Mouse (Mus musculus) kidney, postnatal 25 days (tissue): ENCODE data around the gene Gm47791.
A peak's percentile ranks its signal among the peaks of the same experiment; 100 is the strongest.

Experiments used
- DNase-seq, 2 experiments: peaks; one replicate each; pipeline ENCODE4 v3.0.0; 2021; ENCODE audit warnings: mixed read lengths in 2 of 2

Gene Gm47791

DNA sequence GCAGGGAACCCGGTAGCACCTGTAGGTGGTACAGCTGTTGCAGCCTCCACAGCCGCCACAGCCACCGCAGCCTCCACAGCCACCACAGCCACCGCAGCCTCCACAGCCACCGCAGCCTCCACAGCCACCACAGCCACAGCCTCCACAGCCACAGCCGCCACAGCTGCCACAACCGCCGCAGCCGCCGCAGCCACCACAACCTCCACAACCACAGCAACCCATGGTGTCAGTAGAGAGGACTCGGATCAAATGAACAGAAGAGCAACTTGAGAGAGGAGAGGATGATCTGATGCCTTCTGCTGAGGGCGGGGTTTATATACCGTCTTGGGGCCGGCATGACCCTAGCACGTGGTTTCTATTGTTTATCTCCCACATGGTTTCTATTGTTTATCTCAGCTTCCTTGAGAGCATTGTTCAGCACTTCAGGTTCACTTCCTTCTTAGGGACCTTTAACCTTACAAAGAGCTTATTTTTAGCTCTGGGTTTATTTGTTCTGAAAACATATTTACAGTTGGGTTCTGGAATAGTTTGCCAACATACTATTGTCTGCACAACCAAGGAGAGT lies at the start of gene Gm47791:
TSS of gene Gm47791 (minus strand) at position 222 of the 565 bp plus-strand sequence.
- no peak for DNase-seq

DNA sequence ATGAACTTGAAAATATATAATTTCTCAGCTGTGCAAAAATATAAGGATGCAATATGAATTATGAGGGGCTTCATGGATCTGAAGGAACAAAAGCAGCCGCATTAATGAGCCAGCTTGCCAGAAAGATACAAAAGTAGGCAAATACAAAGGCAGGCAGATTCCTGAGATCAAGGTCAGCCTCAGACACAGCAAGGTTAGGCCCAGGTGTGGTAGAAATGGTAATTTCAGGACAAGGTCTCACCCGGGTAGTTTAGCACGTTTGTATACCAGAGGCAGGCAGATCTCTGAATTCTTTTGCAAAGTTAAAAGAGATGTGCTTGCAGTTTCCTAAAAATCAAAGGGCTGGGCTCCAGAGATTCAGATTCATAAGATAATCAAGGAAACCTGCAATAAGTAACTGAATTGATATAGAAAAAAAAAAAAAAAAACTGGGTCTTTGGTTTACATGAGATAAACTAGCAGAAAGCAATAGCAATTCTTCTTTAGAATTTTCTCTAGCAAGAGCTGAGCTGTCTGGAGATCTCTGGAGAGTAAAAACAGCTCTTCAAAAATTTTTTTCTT lies 49.7 kb upstream of the Gm47791 start:
- DNase-seq, result no peak

DNA sequence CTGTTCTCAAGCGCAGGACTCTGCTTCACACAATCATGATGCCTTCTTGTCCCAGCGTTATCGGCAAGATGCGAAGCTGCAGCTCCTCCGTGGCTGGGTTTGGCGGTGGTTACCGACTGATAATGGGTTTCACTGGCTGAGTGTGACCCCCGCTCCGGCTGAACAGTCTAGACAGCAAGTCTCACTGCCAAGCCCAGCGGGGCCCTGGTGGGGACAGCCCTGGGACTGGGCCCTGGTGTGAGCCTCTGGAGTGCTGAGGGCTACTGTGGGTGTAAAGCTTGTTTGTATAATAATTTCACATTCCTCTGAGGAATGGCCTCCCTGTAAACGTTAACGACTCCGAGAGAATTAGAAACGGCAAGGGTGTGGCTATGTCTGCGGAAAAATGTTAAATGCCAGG lies 49.1 kb upstream of the Gm47791 start:
- no peak for DNase-seq

DNA sequence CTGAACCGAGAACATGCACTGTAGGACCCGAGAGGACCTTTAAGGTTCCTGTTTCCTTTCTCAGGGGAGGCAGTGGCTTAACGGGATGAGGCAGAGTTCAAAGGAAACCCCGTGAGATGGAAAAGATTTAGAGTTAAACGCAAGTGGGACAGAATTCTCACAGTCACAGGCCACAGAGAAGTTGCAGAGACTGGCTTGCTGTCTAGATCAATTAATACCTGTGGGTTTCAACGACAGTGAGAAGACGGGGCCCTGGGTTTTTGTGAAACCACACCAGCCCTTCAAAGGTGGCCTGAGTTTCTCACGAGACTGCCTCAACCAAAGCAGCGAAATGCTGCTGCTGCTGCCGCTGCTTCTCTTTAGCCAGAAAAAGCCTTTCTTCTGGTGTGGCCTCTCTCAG lies 48.3 kb upstream of the Gm47791 start:
- DNase-seq, result no peak

DNA sequence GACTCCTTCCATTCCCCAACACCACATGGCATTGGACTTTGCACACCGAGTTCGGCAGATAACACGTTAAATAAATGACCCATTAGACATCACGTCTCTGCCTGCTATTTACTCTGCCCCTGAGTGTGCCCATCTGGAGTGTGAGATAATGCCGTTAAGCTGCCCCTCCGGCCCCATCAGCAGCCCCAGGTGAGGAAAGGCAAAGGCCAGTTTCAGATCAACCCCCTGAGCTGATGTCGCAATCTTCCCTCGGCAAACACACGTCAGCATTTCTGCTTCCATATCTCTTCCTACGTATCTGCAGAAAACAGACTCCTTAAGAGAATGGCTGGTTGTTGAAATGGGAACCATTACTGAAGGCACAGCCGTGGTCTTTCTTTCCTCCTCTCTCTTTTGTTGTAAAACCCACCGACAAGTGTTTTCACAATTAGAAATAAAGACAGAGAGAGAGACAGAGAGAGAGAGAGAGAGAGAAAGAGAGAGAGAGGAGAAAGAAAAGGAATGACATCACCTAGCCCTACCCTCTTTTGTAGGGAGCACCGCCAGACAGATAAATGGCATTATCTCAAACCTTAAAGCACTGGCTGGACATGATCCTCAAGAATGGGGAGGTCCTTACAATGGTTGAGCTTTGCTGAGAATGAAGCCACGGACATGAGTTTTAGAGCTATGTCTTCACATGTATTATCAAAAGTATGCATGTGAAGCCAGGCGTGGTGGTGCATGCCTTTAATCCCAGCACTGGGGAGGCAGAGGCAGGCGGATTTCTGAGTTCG lies 45.1 kb upstream of the Gm47791 start:
- peak; percentile 27 to 60 for DNase-seq

DNA sequence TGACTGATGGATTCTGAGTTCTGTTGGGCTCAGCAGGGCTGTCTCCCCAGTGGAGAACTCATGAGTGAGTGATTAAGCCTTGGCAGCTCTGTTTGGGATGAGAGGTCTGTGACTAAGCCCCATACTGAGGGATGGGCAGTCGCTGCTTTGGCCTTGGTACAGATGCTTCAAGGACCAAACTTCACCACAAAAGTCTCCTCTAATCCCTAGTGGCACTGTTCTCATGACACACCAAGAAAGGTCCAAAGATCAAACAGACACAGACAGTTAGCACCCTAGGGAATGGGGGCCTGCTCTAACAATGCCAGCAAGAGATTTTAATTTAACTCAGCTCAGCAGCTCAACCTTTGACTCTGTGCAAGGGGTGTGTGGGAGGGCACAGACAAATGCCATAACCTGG lies 40.7 kb upstream of the Gm47791 start:
- DNase-seq, result peak; percentile 56 to 80

DNA sequence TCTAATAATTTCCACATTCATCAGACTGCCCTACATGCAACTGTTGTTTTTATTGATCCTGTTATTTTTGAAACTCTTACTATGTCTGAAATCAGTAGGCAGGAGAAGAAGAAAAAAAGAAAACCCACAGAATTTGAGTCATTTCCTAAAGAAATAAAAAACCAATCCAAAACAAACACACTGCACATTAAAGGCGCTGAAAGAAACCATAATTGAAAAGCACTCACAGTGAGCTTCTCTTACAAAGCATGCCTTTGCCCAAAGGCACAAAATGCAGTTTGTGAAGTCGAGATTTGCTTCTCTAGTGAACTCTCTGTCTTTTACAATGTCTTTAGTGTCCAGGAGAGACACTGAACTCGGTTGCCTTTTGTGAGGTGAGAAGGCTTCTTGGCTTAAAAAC lies 37.5 kb upstream of the Gm47791 start:
- no peak for DNase-seq

DNA sequence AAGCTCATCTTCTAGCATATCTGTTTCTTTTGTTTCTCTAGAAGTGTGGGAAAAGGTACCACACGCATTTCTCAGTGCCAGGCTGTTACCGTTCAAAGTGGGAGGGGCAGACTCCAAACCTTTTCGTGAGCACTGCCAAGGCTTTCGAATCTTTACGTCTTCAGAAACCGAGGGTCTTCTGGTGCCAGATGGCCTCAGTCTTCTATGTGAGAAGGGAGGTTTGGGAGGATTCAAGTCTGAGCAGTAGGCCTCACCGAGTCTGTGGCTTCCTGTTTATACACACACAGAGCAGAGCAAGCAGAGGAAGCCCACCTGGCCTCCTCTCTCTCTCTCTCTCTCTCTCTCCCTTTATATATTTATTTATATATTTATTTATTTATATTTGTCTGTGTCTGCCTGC lies 36.2 kb upstream of the Gm47791 start:
- DNase-seq, result no peak

DNA sequence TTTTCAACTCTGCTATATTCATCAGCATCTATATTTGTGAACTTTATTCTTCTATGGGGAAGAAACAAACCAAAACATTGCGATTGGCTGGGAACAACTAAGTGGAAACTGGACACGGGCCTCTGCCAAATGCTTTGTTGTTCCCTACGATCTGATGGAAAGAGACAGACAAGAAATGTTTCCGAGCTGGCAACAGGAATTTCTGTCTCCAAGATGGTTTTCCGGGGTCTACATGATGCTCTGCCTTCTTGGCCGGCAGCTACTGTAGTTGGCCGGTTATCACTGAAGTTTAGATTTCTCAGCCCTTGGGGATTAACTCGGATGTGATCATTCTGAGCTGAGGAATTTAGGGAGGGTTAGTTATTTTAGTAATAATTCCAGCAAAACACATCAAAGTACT lies 35.3 kb upstream of the Gm47791 start:
- DNase-seq, result no peak

DNA sequence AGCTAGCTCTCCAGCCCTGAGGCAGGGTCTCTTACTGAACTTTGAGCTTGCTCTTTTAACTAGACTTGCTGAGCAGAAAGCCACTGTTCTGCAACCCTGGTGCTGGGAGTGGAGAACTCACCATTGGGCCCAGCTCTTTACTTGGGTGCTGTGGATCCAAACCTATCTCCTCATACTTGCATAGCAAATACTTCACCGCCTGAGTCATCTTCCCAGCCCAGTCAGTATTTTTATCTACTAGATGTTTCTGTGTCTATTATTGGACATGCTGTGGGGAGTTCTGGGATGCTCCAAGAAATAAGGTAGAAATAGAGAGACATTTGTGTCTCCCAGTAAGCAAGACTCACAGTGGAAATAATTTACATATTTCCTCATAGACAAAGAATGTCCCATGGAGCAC lies 33.0 kb upstream of the Gm47791 start:
- DNase-seq, result no peak

DNA sequence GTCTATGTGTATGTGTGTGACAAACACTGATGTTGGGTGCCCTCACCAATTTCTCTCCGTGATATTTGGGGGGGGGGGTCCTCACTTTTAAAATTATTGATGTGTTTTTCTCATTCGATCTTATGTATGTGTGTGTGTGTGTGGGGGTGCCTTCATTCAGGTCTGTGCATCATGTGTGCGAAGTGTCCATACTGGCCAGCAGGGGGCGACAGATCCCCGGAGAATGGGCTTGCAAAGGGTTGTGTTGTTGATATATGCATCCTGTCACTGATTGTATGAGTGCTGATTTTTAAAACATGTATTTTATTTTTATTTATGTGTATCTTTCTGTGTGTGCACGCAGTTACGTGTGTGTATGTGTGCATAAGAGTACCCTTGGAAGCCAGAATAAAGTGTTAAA lies 32.6 kb upstream of the Gm47791 start:
- peak in 1 of 2 experiments; percentile 22 for DNase-seq

DNA sequence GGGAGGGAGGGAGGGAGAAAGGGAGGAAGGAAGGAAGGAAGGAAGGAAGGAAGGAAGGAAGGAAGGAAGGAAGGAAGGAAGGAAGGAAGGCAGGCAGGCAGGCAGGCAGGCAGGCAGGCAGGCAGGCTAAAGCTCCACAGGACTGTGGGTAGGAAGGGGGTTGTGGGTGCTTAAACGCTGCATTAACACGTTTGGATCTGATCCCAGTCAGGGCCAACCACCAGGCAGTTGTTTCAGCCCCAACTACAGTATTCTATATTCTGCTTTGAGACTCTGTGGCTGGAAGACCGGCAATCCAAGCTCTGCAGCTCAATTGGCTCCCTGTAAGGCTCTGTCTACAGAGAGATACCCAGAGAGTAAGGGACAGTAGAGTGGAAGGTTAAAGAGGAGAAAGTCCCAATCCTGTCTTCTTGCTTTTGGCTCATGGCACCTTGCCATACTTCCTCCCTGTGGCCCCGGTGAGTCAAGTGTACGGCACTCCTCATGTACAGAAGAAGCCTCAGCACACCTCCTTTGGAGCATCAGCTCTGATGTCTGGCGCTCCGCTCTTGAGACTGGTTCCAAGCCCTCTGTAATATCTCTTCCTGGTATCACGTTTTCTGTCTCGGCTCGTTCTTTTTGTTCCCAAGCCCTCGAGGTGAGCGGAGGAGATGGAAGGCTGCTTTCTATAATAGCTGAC lies 30.2 kb upstream of the Gm47791 start:
- no peak for DNase-seq

DNA sequence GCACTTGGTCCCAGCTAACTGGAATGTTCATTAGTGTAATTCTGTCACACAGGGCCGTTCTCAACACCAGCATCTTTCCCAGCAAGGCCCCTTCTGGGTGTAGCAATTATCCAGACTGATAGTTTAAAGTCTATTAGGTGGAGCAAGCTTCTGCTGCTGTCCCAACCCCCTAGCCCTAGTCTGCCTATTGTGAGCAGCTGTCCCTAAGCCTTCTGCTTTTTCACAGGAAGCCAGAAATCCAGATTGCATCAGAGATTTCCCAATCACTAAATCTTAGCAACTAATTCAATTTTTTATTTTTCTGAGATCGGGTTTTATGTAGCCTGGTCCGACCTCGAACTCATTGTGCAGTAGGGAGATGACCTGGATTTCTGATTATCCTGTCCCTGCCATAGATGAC lies 27.9 kb upstream of the Gm47791 start:
- DNase-seq, result no peak

DNA sequence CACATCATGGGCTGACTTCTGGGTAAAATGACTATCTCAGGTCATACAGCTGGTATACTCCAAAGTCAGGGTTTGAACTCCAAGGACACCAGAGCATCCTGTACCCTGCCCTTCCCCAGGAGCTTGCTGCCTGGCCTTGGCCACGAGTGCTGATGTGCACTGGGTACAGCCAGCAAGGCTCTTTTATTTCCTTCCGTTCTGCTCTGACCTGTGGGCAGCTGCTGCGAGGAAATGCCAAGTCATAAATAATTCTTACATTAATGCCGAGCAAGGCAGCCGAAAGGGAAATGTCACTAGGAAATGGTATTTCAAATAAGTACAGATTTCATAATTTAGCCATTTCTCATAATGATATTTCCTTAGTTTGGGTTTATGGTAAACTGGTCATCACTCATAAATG lies 27.3 kb upstream of the Gm47791 start:
- DNase-seq, result peak; percentile 16 to 60

DNA sequence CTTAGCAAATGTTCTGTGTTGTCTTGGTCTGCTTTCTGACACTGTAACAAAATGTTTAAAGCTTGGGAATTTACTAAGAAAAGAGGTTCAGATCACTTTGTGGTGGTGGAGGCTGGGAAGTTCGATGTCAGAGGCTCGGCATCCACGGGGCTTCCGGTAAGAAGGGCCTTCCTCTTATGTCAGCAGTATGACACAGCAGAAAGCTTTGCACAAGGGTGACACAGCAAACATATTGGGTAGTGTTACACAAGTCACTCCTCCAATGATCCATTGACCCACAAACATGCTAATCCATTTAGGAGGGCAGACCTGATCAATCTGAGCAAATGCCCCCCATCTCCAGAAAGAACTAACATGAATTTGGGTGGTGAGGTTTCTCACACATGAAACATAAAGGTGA lies 26.0 kb upstream of the Gm47791 start:
- DNase-seq, result no peak

DNA sequence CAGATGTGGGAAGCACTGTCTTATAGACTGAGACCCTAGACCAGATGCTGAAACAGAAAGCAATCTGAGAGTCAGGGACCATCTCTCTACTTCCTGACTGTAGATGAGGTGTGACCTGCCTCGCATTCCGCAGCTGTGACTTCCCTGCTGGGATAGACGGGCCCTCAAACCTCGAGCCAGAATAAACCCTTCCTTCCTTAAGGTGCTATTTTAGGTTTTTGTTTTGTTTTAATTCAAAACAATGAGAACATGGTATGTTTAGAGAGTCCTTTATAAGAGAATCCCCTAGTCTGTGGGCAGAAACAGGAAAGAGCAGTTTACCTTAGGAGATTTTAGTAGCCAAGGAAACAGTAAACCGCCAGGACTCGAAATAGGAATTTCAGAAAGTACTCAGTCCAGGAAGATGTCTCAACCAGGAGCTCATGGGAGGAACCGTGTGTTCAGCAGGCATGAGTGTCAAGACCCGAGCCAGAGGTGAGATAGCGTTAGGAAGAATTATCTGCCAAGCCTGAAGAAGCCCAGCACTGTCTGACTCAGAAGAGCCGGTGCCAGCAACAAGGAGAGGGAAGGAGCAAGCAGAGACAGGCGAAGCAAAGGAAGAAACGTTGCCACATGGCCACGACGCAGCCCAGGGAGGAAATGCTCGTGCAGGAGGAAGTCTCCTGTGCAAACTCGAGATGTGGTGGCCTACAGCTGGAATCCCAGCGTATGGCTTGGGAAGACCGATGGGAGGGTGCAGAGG lies 24.8 kb upstream of the Gm47791 start:
- no peak for DNase-seq

DNA sequence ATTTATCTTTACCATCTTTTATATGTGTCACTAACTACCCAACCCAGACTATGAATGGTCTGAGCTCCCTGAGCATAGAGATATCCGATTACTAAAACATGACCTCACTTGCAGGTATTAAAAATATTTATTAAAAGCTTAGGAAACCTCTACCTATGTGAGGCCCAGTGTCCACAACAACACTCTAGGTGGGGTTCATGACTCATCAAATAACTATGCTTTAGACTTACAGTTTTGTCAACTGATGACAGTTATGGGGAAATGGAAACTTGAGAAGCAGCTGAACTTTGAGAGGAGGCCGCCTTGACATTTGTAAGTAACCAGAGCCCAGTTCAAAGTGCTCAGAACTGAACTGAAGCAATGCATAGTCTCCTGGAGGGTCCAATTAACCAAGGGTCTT lies 24.2 kb upstream of the Gm47791 start:
- DNase-seq, result no peak

DNA sequence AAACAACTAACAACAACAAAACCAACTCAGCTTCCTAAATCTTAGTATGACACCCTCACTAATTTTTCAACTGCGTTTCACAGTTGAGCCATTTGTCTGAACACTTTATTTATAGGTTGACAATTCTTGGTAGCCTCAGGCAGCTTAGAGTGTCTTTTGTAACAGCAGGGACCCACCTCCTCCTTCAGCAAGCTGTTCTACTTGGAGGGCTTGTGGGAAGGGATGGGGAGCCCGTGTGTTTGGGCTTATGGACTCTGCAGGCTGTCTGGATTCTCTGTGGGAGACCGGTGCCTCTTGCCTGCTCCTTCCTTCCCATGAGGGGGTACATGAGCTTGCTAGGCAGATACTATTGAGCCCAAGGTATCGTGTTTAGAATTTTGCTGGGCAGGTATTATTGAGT lies 22.9 kb upstream of the Gm47791 start:
- DNase-seq, result no peak

DNA sequence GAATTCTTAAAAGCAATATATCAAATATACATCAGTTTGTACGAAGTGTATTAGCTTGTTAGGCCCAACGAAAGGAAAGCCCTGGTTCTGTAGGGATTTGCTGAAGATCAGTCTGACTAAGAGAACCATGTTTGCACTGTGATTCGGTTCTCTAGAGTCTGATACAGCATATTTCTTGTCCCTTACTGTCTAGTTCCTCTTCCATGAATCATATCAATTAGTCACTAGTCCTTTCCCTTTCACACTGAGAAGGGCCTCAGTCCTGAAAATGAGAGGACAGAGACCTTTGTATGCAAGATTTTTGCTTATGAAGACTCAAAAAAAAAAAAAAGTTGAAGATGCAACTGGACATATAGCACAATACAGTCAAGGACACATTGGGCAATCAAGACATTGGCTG lies 22.1 kb upstream of the Gm47791 start:
- no peak for DNase-seq

DNA sequence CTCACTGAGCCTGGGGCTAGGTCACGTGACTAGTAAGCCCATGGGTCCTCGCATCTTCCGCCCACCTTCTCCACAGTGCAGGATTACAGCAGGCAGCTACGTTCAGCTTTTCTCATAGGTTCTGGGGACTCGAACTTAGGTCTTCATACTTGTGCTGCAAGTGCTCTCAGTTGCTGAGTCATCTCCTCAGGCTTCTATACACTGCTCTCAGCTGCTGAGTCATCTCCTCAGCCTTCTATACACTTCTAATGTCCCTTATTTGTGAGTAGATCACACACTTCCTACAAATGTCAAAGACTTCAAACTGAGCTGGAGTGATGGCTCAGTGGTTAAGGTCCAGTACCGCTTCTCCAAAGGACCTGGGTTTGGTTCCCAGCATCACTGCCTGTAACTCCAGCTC lies 21.2 kb upstream of the Gm47791 start:
- DNase-seq, result no peak

DNA sequence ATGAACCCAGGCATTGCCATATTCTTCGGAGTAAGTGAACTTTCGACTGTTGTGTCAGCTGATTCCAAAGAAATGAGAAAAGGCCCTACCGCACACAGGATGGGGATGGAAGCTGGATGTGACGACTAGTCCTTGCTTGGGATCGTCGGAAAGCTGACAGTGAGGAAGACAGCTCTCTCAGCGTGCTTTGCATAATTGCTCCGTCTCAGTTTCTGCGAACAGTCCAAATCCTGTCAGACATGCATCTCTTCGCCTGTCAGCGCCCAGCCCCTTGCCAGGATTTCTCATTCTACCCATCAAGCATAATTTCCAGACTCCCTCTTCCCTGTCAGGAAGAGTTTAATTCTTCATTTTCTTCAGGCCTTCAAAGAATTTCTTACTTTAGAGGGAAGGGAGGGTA lies 20.1 kb upstream of the Gm47791 start:
- no peak for DNase-seq

DNA sequence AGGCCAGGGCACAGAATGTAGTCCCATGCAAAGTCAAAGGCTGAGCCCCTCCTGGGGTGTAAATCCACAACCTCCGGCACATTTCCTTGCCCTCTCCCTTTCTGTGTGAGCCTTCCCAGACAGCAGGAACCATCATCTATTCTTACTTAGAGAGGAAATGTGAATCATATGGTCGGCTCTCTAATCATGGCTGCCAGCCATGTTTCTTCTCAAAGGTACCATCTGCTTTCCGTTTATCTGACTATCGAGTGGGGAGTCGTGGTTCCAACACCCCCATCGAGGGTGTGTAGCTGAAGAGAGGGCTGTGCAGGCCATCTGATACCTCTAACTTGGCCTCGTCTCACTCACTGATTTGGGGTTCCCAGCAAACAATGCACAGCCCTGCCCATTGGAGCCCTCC lies 17.0 kb upstream of the Gm47791 start:
- no peak for DNase-seq

DNA sequence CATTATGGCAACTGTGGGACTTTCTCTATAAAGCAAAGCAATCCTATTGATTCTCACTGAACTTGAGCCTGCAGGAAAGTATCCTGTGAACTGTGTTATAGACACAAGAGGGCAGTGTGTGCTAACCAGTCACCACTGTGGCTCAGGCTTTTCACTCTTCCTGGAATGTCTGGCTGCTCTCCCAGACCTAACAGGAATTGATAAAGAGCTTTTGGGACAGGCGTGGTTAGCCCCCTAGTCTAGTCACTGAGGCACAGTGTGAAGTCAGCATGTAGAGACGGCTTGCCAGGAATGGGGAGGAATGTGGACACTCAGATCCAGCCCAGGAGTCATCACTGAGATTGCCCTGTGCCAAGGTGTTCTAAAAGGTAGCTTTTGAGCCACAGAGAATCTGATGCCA lies 16.4 kb upstream of the Gm47791 start:
- DNase-seq, result peak; percentile 67 to 78
